Mouse (Mus musculus) heart, adult 11 months (tissue): ENCODE results near the gene Akt2.
A peak's percentile ranks its signal among the peaks of the same experiment; 100 is the strongest.
"Not testable (repeated sequence)": the region's sequence is repeated elsewhere in the genome, so short reads cannot be mapped to it uniquely, and the experiment has no call there.

ENCODE experiments used
- DNase-seq: peaks from one replicate; pipeline ENCODE4 v3.0.0; 2022

The Akt2 gene

DNA sequence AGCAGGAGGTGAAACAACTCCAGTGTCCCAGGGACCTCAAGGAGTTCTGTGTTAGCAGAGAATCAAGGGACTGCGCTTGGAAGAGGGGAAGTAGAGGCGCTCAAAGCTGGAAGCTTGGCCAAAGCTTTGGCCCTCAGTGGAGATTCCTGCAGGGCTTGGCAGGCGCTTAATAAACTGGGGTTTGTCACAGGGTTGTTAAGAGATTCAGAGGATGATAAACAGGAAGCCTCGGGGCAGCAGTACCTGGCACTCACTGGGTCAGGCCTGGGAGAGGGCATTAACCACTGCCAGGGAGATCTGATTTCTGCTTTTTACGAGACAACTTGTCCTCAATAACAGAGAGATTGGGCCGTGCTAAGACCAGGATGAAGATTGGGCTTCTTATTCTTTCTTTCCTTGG, 29.7 kb downstream of the Akt2 start:
- no peak for DNase-seq

GRCm38 (mm10) chr7:27622234-27622633, 30.9 kb downstream of the Akt2 start:
- no peak for DNase-seq

- DNase-seq: no peak
Measured at GRCm38 (mm10) chr7:27624967-27625366, 33.6 kb downstream of the Akt2 start.

DNA sequence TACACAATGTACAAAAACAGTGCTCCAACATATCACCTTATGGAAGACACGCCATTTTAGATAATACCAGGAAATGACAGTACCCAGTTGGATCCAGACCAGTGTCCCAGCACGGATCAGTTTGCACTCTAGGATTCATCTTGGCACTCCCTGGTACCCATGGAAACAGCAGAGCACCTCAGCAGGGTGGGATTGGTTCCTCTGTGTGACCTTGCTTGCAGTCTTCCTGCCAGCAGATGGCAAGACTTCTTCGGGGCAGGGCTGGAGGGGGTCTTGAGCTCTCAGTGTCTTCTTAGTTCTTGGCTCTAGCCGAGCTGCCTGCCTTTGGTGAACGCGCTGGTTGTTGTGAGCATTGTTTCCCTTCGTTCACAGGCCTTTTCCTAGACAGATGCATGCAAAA, 36.4 kb downstream of the Akt2 start:
- DNase-seq: no peak

GRCm38 (mm10) chr7:27628190-27628589, 36.8 kb downstream of the Akt2 start:
- peak; percentile 92 for DNase-seq

DNA sequence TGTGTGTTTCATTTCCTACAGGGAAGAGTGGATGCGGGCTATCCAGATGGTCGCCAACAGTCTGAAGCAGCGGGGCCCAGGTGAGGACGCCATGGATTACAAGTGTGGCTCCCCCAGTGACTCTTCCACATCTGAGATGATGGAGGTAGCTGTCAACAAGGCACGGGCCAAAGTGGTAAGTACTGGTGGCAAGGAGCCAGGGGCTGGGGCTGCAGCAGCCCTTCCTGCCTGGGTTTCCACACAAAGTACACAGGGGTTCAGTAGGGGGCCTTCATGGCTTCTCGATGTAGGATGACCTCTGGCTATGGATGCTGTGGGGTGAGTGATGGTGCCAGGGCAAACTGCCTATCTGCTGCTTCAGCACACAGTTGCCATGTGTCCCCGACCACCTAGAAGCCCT, 37.5 kb downstream of the Akt2 start:
- DNase-seq: not testable (repeated sequence)

- DNase-seq: no peak
Measured at GRCm38 (mm10) chr7:27631439-27631838, 40.1 kb downstream of the Akt2 start.

GRCm38 (mm10) chr7:27633166-27633565, 41.8 kb downstream of the Akt2 start:
- no peak for DNase-seq

- DNase-seq: peak; percentile 81
Measured at GRCm38 (mm10) chr7:27634691-27635090, 43.3 kb downstream of the Akt2 start.

DNA sequence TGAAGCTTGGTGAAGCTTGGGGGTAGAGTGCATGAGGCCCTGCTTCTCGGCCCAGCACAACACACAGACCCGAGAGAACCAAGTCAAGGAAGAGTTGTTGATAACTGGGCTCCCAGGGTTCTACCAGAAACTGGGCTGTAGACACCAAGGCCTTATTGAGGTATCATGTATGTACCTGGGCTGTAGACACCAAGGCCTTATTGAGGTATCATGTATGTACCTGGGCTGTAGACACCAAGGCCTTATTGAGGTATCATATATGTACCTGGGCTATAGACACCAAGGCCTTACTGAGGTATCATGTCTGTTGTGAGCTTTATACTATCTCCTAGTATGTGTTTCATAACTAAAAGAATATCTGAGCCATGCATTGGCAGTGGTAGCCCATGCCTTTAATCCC, 43.7 kb downstream of the Akt2 start:
- not testable (repeated sequence) for DNase-seq

DNA sequence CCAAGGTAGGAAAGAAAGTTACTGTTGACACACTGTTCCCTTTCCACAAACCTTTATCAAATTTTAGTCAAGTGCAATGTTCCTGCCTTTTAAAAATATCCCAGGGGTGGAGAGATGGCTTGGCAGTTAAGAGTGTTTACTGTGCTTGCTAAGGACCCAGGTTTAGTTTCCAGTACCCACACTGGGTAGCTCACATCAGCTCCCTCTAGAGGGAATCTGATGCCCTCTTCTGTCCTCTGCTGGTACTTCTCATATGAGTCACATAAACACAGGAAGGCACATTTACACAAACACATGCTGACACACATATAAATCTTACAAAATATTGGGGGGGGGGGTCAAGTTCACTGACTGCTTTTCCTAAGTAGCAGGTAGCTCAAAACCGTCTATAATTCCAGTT, 53.1 kb downstream of the Akt2 start:
- no peak for DNase-seq

- DNase-seq: no peak
Measured at GRCm38 (mm10) chr7:27646516-27646915, 55.2 kb downstream of the Akt2 start.

DNA sequence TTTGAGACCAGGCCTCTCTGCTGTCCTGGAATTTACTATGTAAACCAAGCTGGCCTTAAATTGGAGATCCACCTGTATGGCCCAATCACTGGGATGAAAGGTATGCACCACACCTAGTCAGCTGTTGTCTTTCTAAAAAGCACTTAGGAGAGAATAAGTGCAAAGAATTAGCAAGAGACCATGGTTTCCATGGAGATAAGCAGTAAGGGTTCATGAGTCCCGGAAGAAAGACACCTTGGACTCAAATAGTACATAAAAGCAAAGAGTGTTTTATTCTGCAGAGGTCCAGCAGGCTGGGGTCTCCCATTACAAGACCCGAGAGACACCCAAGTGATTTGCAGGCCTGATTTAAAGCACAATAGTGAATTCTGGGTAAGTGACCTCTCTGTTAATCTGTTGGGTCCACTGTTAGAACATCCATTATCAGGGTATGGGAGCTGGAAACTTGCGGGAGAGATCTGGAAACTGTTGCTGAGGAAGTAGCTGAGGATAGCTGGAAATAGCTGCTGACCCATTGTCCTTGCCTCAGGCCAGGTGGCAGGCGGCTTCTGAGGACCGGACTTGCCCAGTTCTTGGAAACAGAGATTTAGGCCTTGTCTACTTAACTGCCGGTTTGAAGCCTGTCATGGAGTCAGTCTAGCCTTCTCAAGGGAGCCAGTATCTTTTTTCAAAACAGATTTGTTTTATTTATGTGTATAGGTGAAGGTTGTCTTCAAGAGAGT, 56.1 kb downstream of the Akt2 start:
- no peak for DNase-seq

DNA sequence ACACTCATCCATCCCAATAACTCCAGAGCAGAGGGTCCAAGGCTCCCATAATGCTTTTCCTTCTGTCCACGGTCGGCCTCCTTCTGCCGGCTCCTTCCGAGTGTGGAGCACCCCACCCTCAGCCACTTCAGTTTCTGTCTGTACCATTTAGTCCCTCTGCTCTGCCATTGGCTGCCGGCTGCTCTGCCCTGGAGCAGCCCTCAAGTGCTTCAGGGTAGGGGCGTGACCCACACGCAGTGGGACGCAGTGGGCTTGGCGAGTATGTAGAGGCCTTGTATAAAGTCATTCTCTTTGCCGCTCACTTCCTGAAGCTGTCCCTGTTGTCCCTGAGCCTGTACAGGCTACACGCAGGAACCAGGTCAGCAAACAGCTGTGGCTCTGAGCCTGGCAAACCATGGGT, 58.4 kb downstream of the Akt2 start:
- no peak for DNase-seq

- peak; percentile 92 for DNase-seq
Measured at GRCm38 (mm10) chr7:27650949-27651348, 59.6 kb downstream of the Akt2 start.

GRCm38 (mm10) chr7:27653681-27654437, 62.5 kb downstream of the Akt2 start, which contains the start of gene Ttc9b:
Gene Ttc9b (plus strand): TSS chr7:27653915.
- DNase-seq: no peak

DNA sequence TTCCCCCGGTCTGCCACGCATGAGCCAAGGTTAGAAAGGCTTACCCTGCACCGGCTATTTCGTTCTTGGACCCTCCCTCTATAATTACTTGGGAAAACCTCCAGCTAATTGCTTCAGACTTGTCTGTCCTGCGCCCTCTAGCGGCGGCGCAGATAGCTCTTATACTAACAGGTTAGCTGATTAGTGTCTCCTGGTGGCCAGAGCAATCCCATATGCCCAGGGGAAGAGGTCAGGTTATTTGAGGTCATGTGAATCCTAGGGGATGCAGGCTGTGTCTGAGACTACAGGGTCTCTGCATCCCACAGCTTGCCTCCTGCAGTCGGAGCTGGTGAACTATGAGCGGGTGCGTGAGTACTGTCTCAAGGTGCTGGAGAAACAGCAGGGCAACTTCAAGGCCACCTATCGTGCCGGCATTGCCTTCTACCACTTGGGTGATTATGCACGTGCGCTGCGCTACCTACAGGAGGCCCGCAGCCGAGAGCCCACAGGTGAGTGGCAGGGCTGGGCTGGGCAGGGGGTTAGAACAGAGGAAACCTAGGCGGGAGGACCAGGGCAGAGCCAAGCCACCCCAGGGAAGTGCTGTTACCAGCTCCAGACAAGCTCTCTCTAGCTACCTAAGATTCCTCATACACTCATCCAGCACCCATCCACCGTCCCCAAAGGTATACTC, 63.4 kb downstream of the Akt2 start:
- no peak for DNase-seq

DNA sequence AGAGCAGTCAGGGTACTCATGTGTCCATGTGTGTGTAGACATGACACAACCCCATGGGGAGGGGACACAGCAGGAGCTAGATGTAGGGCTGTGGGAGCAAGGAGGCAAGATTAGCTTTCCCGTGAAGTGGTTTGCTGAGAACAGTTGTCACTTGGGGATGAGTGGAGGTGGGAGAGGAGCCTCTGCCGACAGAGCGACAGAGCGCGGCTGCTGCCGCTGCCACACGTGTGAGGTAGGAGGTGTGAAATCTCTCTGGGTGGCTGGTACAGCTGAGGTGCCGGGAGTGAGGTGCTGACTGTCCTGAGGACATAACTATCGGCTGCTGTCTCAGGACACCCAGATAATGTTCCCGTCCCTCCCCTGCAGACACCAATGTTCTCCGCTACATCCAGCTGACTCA, 64.2 kb downstream of the Akt2 start:
- DNase-seq: no peak

DNA sequence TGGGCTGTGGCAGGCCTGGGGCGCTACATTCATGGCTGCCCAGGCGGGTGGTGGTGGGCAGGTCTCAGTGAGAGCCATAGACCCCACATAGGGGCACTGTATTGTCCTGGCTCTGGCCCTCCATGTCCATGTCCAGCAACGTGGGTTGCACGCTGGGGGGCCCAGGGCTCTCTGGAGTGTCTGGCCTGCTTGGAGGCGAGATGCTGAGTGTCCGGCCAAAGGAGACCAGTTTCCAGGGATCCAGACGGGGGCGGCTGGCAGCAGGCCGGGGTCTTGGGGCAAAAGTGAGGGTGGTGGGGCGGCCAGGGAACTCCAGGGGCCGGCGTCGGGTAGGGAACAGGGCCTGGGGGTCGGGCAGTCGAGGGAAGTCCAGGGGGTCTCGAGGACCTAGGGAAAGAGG, 65.2 kb downstream of the Akt2 start:
- DNase-seq: no peak

- DNase-seq: no peak
Measured at GRCm38 (mm10) chr7:27657824-27658395, 66.6 kb downstream of the Akt2 start.

DNA sequence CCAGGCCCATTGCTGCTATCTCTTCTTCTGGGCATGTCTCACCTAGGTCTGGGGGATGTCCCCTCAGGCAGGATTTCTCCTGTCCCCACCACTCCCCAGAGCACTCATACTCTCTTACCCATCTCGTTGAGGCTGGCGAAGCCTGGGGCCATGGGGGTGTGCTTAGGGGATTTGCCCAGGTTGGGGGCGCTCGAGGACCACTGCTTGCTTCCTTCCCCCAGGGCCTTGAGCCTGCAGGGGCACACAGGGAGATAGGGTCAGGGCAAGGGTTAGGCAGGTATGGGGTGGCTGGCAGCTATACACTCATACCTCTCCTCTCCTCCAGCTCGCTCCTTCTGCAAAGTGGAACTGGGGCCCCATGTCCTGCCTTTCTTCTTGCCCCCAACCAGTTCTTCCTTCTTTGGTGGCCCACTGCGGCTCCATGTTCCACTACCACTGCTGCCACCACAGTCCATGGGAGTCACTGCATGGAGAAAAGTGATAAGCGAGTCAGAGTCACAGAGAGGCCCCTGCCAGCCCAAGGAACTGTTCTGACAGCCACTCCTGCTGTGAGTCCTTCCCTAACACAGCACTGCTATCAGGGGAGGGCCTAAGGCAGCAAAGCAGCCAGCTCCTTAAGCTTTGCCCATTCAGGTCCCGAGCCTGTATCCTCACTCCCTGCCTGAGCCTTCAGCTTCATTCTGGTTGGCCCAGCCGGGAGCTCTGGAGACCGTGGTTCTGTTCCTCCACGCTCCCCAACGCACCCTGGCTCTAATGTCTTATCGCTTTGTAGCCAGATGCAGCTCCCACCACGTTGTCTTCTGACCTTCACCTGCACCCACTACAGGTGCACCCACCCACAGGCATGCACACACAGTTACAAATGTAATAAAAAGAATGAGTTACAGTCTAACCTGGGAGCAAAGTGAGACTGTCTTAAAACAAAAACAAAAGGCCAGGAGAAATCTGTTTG, 67.6 kb downstream of the Akt2 start:
- DNase-seq: no peak

DNA sequence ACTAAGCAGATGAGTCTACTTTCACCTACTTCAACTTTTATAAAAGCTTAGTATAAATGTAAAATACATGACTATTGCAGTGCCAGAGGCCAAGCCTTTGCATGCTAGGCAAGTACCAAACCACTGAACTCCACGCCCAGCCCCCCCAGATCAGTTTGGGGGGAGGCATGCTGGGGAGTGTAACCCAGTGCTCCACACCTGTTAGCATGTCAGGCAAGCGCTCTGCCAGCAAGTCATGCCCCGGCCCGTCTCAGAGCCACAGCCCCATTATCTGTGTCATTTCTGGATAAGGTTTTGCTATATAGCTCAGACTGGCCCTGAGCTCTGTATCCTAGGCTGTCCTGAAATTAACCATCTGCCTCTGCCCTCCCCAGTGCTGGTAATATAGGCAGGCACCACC, 70.7 kb downstream of the Akt2 start:
- no peak for DNase-seq
